Mouse (Mus musculus) cerebral cortex, adult 2 months (tissue): ENCODE data around the gene Zscan29.

Experiments
- WGBS: fragments of 180-500 bp; shearing (Covaris S2); methylation state at CpG from one replicate; pipeline ENCODE4 v1.1.7; 2018; 5-methylcytosine and 5-hydroxymethylcytosine counted together

The Zscan29 gene

GRCm38 (mm10) chr2:121170980-121171742 is at the start of gene Zscan29:
Zscan29 (minus strand) TSS chr2:121171125.
- under 1% methylated on average over 66 of the region's 66 CpGs for WGBS

GRCm38 (mm10) chr2:121214491-121214890 is 43.6 kb upstream of the Zscan29 start:
- 41% methylated on average over 3 of the region's 3 CpGs for WGBS

GRCm38 (mm10) chr2:121206541-121206940 is 35.6 kb upstream of the Zscan29 start:
- WGBS, result 63% methylated on average over 3 of the region's 3 CpGs

GRCm38 (mm10) chr2:121204276-121204675 is 33.4 kb upstream of the Zscan29 start:
- WGBS, result 77% methylated on average over 17 of the region's 17 CpGs

GRCm38 (mm10) chr2:121195466-121195865 is 24.5 kb upstream of the Zscan29 start:
- 53% methylated on average over 9 of the region's 9 CpGs for WGBS

- 53% methylated on average over 1 of the region's 1 CpGs for WGBS
These were observed 17.6 kb upstream of the Zscan29 start for GRCm38 (mm10) chr2:121188530-121188929.

GRCm38 (mm10) chr2:121184142-121184541 is 13.2 kb upstream of the Zscan29 start:
- WGBS, result 93% methylated on average over 7 of the region's 7 CpGs

GRCm38 (mm10) chr2:121183431-121183830 is 12.5 kb upstream of the Zscan29 start:
- WGBS, result 75% methylated on average over 5 of the region's 5 CpGs

GRCm38 (mm10) chr2:121178828-121179479 is 8.0 kb upstream of the Zscan29 start:
- 93% methylated on average over 3 of the region's 3 CpGs for WGBS

GRCm38 (mm10) chr2:121170481-121170971 is 399 bp downstream of the Zscan29 start, which contains the start of gene Tubgcp4:
Tubgcp4 (plus strand) TSS chr2:121170654.
- under 1% methylated on average over 38 of the region's 38 CpGs for WGBS

- WGBS, result 5% methylated on average over 9 of the region's 9 CpGs
These were observed 1.0 kb downstream of the Zscan29 start for GRCm38 (mm10) chr2:121169902-121170301.

- WGBS, result 59% methylated on average over 4 of the region's 4 CpGs
These were observed 1.8 kb downstream of the Zscan29 start for GRCm38 (mm10) chr2:121169173-121169572.

- 96% methylated on average over 3 of the region's 3 CpGs for WGBS
These were observed 17.8 kb downstream of the Zscan29 start for GRCm38 (mm10) chr2:121153100-121153499.

GRCm38 (mm10) chr2:121149679-121150078 is 21.2 kb downstream of the Zscan29 start:
- WGBS, result 88% methylated on average over 5 of the region's 5 CpGs

- WGBS, result 64% methylated on average over 2 of the region's 2 CpGs
These were observed 28.5 kb downstream of the Zscan29 start for GRCm38 (mm10) chr2:121142415-121142814.

GRCm38 (mm10) chr2:121141216-121142035 is 29.5 kb downstream of the Zscan29 start:
- 55% methylated on average over 16 of the region's 16 CpGs for WGBS

- WGBS, result under 1% methylated on average over 87 of the region's 87 CpGs
These were observed 30.7 kb downstream of the Zscan29 start, which contains the start of the genes Adal and Lcmt2 for GRCm38 (mm10) chr2:121140018-121140882. Adal (plus strand) TSS chr2:121140428. Lcmt2 (minus strand) TSS chr2:121140653.

GRCm38 (mm10) chr2:121139266-121140017 is 31.5 kb downstream of the Zscan29 start:
- WGBS, result 24% methylated on average over 29 of the region's 29 CpGs

GRCm38 (mm10) chr2:121137371-121137770 is 33.6 kb downstream of the Zscan29 start:
- 98% methylated on average over 4 of the region's 4 CpGs for WGBS

- 75% methylated on average over 1 of the region's 1 CpGs for WGBS
These were observed 38.1 kb downstream of the Zscan29 start for GRCm38 (mm10) chr2:121132822-121133221.
